Mouse (Mus musculus): ENCODE measurements around the gene Krtap16-1. TPM values are rescaled to one million over a fixed set of nuclear protein-coding genes. Genes with fewer than 3 reads are reported as not detected.

The Krtap16-1 gene
- total RNA-seq (2021) = not detected
- long read RNA-seq, experiment 1 = 0 reads
- long read RNA-seq, experiment 2 = 0 reads

- no peak for DNase-seq (ENCODE audit: low spot score in 2 of 2)
Measured at GRCm38 (mm10) chr11:99986180-99986647, at the start of gene Krtap16-1. TSS of gene Krtap16-1 (minus strand) at chr11:99986597.

- no peak for DNase-seq (ENCODE audit: low spot score in 2 of 2)
Measured at GRCm38 (mm10) chr11:100029768-100030167, 43.4 kb upstream of the Krtap16-1 start, which contains the start of gene Krt33b. TSS of gene Krt33b (minus strand) at chr11:100029868.

- no peak for DNase-seq (ENCODE audit: low spot score in 2 of 2)
Measured at GRCm38 (mm10) chr11:100021438-100021837, 35.0 kb upstream of the Krtap16-1 start.

GRCm38 (mm10) chr11:100019466-100019865, 33.1 kb upstream of the Krtap16-1 start:
- DNase-seq (ENCODE audit: low spot score in 2 of 2) = no peak

- no peak for DNase-seq (ENCODE audit: low spot score in 2 of 2)
Measured at GRCm38 (mm10) chr11:100016112-100016511, 29.7 kb upstream of the Krtap16-1 start, which contains the start of gene Krt33a. TSS of gene Krt33a (minus strand) at chr11:100016212.

GRCm38 (mm10) chr11:100013691-100014171, 27.3 kb upstream of the Krtap16-1 start:
- DNase-seq (ENCODE audit: low spot score in 2 of 2) = no peak

- DNase-seq (ENCODE audit: low spot score in 2 of 2) = no peak
Measured at GRCm38 (mm10) chr11:100010682-100011081, 24.3 kb upstream of the Krtap16-1 start.

GRCm38 (mm10) chr11:100008336-100008735, 21.9 kb upstream of the Krtap16-1 start:
- DNase-seq (ENCODE audit: low spot score in 2 of 2) = no peak

- no peak for DNase-seq (ENCODE audit: low spot score in 2 of 2)
Measured at GRCm38 (mm10) chr11:100006624-100007023, 20.2 kb upstream of the Krtap16-1 start.

- no peak for DNase-seq (ENCODE audit: low spot score in 2 of 2)
Measured at GRCm38 (mm10) chr11:100005905-100006304, 19.5 kb upstream of the Krtap16-1 start.

GRCm38 (mm10) chr11:100004846-100005245, 18.4 kb upstream of the Krtap16-1 start:
- DNase-seq (ENCODE audit: low spot score in 2 of 2) = peak; percentile 26 to 27

GRCm38 (mm10) chr11:99999091-99999490, 12.7 kb upstream of the Krtap16-1 start:
- DNase-seq (ENCODE audit: low spot score in 2 of 2) = no peak

GRCm38 (mm10) chr11:99994384-99994661, 7.9 kb upstream of the Krtap16-1 start:
- no peak for DNase-seq (ENCODE audit: low spot score in 2 of 2)

- no peak for DNase-seq (ENCODE audit: low spot score in 2 of 2)
Measured at GRCm38 (mm10) chr11:99993620-99994383, 7.4 kb upstream of the Krtap16-1 start, which contains the start of gene Krtap17-1. TSS of gene Krtap17-1 (minus strand) at chr11:99993994.

GRCm38 (mm10) chr11:99990571-99990970, 4.2 kb upstream of the Krtap16-1 start:
- no peak for DNase-seq (ENCODE audit: low spot score in 2 of 2)

- peak in 1 of 2 experiments; percentile 11 for DNase-seq (ENCODE audit: low spot score in 2 of 2)
Measured at GRCm38 (mm10) chr11:99989881-99990405, 3.5 kb upstream of the Krtap16-1 start.

GRCm38 (mm10) chr11:99988530-99988929, 2.1 kb upstream of the Krtap16-1 start:
- DNase-seq (ENCODE audit: low spot score in 2 of 2) = no peak

- no peak for DNase-seq (ENCODE audit: low spot score in 2 of 2)
Measured at GRCm38 (mm10) chr11:99985291-99986092, 905 bp downstream of the Krtap16-1 start.

- no peak for DNase-seq (ENCODE audit: low spot score in 2 of 2)
Measured at GRCm38 (mm10) chr11:99983442-99983841, 3.0 kb downstream of the Krtap16-1 start.

GRCm38 (mm10) chr11:99982731-99983130, 3.7 kb downstream of the Krtap16-1 start:
- no peak for DNase-seq (ENCODE audit: low spot score in 2 of 2)

GRCm38 (mm10) chr11:99978953-99979352, 7.4 kb downstream of the Krtap16-1 start, which contains the start of gene Krtap29-1:
TSS of gene Krtap29-1 (minus strand) at chr11:99979053.
- no peak for DNase-seq (ENCODE audit: low spot score in 2 of 2)
